ENCODE assay signal across 11 mouse cellular contexts in genomic region chr2:48063436-48063835, GRCm38 (mm10).
DNase-seq lines count a peak whose midpoint lies in the region; ATAC-seq and TF ChIP-seq lines count a peak whose summit lies in the region.
"Had no signal": no experiment of that assay in that cellular context is flagged by ENCODE, and none has a peak within 500 bp of the region (broad histone marks: within the 10 kb centered on the region; RNA-seq: fewer than 3 reads in every experiment).

No protein-coding gene starts in this region.

- no peak for TF ChIP-seq POLR2A in cerebellum, adult 2 months (IDR thresholded peaks at IDR 0.05; ENCODE audit: borderline replicate concordance, insufficient read depth, low read length)

- peak; percentile 82 to 91 for DNase-seq in cerebellum, adult 2 months
- DNase-seq in layer of hippocampus, adult 9-11 months = peak; percentile 62
- peak; percentile 47 for DNase-seq in lung, postnatal 10 days
- no peak for DNase-seq in spleen, postnatal 36 days (ENCODE audit: low spot score in 2 of 2)
- no peak for DNase-seq in urinary bladder, postnatal 4 days (ENCODE audit: low spot score in 2 of 2)
- DNase-seq in thymus, postnatal 0 days (ENCODE audit: low spot score) = no peak
- DNase-seq: heart, postnatal 4 days; liver, embryonic 13.5 days had no signal

- WGBS in cerebellum, adult 2 months = 17% methylated on average over 9 of the region's 9 CpGs

- no peaks in the 10 kb centered on the region; the same call in 1 of the 2 replicates for H3K27me3 ChIP-seq in cerebellum, adult 2 months (ENCODE audit: control insufficient read depth, insufficient read depth, low read length)
- H3K27me3 ChIP-seq: liver, embryonic 13.5 days; midbrain, embryonic 15.5 days had no signal

- no peak overlapping the region for H3K4me3 ChIP-seq in cerebellum, adult 2 months (replicated peaks; ENCODE audit: insufficient read depth, low read depth, low read length)
- H3K4me3 ChIP-seq: liver, embryonic 13.5 days; midbrain, embryonic 15.5 days had no signal

- ATAC-seq in cerebellum, adult (ENCODE audit: insufficient number of reproducible peaks, low FRiP score, low TSS enrichment) = peak; percentile 98
- ATAC-seq: midbrain, embryonic 15.5 days had no signal

- TF ChIP-seq CTCF in cerebellum, adult 2 months (IDR thresholded peaks at IDR 0.05; ENCODE audit: borderline replicate concordance, insufficient read depth, low read depth, low read length) = no peak

- H3K4me1 ChIP-seq in cerebellum, adult 2 months (ENCODE audit: control insufficient read depth, insufficient read depth, low read length) = no peaks in the 10 kb centered on the region
- H3K4me1 ChIP-seq: liver, embryonic 13.5 days; midbrain, embryonic 15.5 days had no signal

- no peak overlapping the region for H3K27ac ChIP-seq in cerebellum, adult 2 months (ENCODE audit: insufficient read depth, low read length)
- H3K27ac ChIP-seq: kidney, postnatal 0 days; liver, embryonic 13.5 days; midbrain, embryonic 15.5 days had no signal

Comparison
In these comparisons a context has a peak if more than half of its experiments do, and no peak if none do; other contexts are left out.
1. DNase-seq: peak in cerebellum, adult 2 months (2 of 2), layer of hippocampus, adult 9-11 months (single experiment) and lung, postnatal 10 days (single experiment); none in spleen, postnatal 36 days (0 of 2), urinary bladder, postnatal 4 days (0 of 2) and thymus, postnatal 0 days (single experiment).